Mouse (Mus musculus) cerebellum, adult 8-10 months (tissue): ENCODE measurements around the gene Prss57.

ENCODE experiments used
- DNase-seq: peaks from one replicate; pipeline ENCODE4 v3.0.0; 2022

Gene Prss57

DNA sequence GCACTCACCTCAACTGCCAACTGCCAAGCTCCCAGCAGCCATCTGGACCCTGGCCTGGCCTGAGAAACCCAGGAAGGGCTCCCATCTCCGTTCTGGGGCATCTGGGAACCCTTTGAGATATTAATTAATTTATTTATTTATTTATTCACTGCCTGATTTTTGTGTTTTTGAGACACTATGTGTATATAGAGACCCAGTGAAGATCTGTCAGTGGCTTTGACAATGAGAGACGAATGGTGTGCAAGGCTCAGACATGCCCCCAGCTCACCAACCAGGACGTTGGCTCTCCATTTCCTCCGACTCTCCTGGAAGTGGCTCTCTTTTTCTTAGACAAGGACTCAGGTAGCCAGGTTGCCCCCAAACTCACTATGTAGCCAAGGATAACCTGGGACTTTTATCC, at the start of gene Prss57:
TSS of gene Prss57 (minus strand) at position 101 of the 400 bp plus-strand sequence.
- DNase-seq = no peak

- no peak for DNase-seq
Observed at GRCm38 (mm10) chr10:79840091-79840490, 49.3 kb upstream of the Prss57 start.

DNA sequence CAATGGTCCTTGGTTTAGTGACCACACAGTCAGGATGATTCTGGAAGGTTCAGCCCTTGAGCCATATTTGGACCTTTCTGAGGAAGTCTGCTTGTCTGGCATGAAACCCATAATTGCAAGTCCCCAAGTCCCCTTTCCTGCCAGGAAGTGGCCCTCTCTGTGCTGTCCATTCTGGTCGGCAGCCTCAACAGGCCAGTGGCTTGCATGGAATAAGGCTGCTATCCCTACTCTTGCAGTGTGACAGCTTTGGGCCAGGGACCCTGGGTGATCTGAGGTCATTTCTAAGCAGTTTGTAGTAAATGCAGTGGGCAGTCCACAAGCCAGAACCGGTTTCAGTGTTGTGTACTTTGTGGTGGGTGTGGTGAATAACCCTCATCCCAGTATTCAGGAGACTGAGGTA, 47.4 kb upstream of the Prss57 start:
- DNase-seq = no peak

DNA sequence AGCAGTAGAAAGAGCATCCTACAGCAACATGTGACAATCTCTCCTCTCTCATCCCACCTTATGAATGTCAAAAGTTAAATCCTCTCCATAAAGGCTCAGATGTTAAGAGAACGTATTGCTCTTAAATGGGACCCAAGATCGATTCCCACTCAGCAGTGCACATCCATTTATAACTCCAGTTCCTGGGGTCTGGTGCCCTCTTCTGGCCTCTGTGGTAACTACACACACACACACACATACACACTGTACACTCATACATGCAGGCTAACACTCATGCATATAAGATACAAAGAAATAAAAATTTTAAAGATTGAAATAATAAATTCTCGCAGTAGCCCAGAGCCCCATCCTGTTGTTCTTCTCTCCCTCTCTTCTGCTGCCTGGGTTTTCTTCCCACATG, 46.2 kb upstream of the Prss57 start:
- no peak for DNase-seq

- DNase-seq = peak; percentile 74
Observed at GRCm38 (mm10) chr10:79834769-79835398, 44.1 kb upstream of the Prss57 start.

DNA sequence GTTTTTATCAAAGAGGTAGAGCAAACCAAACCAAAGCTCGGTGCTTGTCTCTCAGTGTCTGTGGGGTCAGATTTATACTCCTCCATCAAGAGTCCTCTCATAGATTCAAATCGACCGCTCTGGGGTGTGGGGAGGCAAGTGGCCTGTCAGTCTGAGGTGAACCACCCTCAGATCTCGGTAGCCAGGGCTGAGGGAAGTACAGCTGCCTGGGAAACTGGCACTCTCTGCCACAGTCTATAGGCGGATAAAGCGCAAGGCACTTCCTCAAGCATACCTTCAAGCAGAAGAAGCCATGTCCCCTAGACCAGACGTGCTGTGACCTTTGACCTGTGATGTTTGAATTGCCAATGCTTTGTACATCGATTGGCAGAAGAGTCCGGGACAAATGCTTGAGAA, 42.0 kb upstream of the Prss57 start:
- no peak for DNase-seq

- DNase-seq = no peak
Observed at GRCm38 (mm10) chr10:79832026-79832785, 41.4 kb upstream of the Prss57 start.

DNA sequence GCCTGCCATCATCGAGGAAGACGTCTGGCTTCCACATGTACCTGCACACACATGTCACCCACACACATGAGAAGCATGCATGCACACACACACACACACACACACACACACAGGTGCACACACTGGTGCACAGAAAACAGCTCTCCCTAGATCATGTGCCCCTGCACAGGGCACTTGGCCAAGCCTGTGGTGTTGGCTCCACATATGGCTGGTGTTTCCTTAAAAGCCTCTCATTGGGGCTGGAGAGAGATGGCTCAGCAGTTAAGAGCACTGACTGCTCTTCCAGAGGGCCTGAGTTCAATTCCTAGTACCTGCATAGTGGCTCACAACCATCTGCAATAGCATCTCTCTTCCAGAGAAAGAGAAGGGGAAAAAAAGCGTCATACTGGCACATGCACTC, 40.8 kb upstream of the Prss57 start:
- no peak for DNase-seq

DNA sequence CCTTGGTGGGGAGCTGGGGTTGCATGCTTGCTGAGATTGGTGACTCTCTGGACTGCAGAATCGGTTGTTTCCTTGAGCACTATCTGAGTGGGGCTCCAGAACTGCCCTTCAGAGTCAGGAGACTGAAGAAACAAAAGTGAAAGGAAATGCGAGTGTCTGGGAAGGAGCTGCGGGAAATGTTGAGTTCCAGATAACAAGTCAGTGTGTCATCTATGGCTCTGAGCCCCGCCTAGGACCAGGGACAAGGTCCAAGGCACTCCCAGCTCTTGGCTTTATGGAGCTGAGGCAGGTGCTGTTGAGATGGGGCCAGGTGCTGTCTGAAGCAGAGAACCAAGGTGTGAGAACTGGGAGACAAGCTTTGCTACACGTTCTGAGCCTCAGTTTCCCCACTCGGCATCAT, 33.7 kb upstream of the Prss57 start:
- no peak for DNase-seq

DNA sequence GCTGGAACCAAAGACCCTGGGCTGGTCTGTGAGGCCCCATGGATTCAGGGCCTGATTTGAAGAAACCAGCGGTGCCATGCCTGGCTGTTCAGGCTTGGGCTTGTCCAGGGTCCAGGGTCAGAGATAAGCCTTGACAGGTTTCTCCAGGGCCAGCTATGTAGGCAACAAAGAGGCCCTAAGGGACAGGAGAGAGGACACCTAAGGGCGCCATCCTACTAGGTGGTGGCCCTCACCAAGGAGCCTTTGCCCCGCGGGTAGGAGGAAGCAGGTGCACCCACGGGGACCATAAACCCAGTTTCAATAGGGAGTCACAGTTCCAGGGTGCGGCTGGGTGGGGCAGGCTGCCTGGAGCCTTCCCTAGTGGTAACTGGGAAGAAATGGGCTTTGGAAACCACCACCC, 32.2 kb upstream of the Prss57 start:
- DNase-seq = no peak

- DNase-seq = no peak
Observed at GRCm38 (mm10) chr10:79822372-79822771, 31.6 kb upstream of the Prss57 start.

GRCm38 (mm10) chr10:79821731-79822130, 31.0 kb upstream of the Prss57 start:
- DNase-seq = no peak

DNA sequence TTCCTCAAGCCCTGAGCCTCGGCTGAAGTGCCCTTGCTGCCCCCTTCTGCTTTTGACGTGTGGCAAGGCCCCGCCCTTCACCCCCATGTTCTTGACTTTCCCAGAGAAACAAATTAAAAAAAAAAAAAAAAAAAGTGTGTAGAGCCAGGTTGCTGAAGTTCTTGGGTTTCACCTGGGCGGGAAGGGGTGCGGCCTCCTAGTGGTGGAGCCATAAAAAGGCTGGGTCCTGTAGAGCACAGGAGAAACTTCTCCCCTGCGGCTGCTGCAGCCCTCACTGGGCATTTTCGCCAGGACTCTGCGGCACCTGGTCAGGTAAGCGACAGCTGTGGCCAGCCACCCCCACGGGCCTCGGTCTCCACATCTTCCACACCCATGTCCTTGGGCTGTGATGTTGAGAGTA, 30.0 kb upstream of the Prss57 start, which contains the start of gene Misp:
TSS of gene Misp (plus strand) at position 208 of the 400 bp plus-strand sequence.
- DNase-seq = no peak

DNA sequence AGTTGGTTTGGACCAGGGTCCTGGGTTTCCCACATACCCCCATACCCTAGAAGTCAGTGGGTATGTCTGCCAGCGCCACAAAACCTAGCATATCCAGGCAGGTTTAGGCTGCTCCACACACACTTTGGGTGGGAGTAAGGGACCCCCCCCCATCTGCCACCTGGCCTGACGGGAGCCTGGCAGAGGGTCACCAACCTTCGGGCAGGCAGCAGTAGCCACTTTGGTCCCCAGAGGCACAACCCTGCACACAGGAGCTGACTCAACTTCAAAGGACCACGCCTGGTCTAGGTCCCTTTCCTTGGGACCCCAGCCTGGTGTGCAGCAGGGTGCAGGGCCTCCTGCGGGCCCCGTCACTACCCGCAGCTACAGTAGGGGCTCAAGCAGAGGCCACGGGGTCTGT, 29.5 kb upstream of the Prss57 start:
- no peak for DNase-seq

DNA sequence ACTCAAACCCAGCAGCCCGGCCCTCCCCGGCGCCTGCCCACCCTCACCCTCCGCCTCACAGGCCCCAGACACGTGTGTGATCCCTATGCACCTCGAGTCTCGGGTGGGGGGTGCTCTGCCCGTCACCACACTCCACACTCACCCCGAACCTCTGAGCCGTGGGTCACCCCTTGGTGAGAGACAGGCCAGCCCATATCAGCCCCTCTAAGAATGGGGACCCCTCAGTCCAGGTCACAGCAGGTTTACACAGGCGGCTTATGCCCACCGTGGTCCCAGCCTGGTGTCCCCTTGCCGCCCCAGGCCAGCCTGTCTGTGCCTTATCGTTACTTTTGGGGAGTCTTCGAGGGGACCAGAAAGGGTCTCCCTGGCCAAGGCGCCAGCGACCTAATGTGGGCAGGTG, 28.8 kb upstream of the Prss57 start:
- DNase-seq = no peak

GRCm38 (mm10) chr10:79818225-79818624, 27.5 kb upstream of the Prss57 start:
- DNase-seq = no peak

GRCm38 (mm10) chr10:79817111-79817510, 26.4 kb upstream of the Prss57 start:
- DNase-seq = no peak

DNA sequence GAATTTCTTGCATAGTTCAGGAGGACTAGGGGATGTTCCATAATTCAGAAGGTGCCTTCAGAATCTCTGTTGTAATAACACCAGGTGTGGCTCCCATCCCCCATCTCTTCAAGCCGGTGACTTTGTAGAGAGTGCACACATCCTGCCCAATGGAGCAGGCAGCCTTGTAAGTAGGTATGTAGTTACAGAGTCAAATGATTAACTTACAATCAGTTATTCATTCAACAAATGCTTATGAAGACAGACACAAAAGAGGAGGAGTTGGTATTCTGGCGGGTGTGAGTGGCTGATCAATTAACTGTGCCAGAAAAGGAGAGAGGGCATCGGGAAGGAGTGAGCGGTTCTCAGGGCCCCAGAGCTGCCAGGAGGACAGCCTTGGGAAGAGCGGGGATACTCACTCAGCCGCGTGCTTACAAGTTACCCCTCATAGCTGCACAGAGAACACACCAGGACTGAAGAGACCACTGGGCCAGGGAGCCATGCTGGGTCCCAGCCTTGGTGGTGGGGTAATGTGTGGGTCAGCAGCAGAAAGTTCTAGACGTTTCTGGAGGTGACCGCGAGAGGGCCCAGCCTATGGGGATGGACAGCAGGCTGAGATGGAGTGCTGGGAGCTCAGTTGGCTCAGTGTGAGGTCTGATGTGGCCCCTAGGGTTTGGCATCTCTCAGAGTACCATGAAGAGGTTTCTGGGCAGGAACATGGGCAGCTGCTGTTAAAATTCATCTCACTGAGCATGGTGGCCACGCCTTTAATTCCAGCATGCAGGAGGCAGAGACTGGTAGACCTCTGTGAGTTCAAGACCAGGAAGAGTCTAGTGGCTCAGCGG, 25.1 kb upstream of the Prss57 start:
- no peak for DNase-seq

- DNase-seq = no peak
Observed at GRCm38 (mm10) chr10:79814271-79814842, 23.6 kb upstream of the Prss57 start.

GRCm38 (mm10) chr10:79811736-79812637, 21.2 kb upstream of the Prss57 start:
- peak; percentile 92 for DNase-seq

GRCm38 (mm10) chr10:79808728-79809127, 18.0 kb upstream of the Prss57 start:
- no peak for DNase-seq

GRCm38 (mm10) chr10:79807826-79808225, 17.1 kb upstream of the Prss57 start:
- peak; percentile 44 for DNase-seq
